Mouse (Mus musculus) CD4-positive naive resting alpha-beta T cell, adult 57 days (primary cell): ENCODE measurements around the gene Peli2. TPM values are rescaled to one million over a fixed set of nuclear protein-coding genes. Genes with fewer than 3 reads are reported as not detected.

ENCODE experiments used
- total RNA-seq: library from RNA; stranded (reverse); gene quantifications from one replicate; pipeline ENCODE4 v1.2.4, GENCODE M21; 2023

Gene Peli2
- total RNA-seq = 2.0 TPM

GRCm38 (mm10) chr14:48120752-48121528, at the start of gene Peli2:
TSS of gene Peli2 (plus strand) at chr14:48120823.

